Mouse (Mus musculus) left cerebral cortex, postnatal 10 days (tissue): ENCODE data around the gene Bnc1. TPM values are rescaled to one million over a fixed set of nuclear protein-coding genes. Genes with fewer than 3 reads are reported as not detected.

ENCODE experiments used
- DNase-seq, 2 experiments: peaks; one replicate each; pipeline ENCODE4 v3.0.0; 2021 to 2022; ENCODE audit warnings: low spot score in 2 of 2, mixed read lengths in 1 of 2; ENCODE audit errors: extremely low spot score in 1 of 2
- intact Hi-C: fragments of 180-260 bp; cut with DNase I; formaldehyde crosslinking; loops from one replicate; pipeline ENCODE4 v1.15.1; 2025
- total RNA-seq, 2 experiments: library from RNA; stranded (reverse); gene quantifications; 2 replicates each; pipeline ENCODE4 v1.2.3; 2021

Gene Bnc1
- not detected for total RNA-seq

DNA sequence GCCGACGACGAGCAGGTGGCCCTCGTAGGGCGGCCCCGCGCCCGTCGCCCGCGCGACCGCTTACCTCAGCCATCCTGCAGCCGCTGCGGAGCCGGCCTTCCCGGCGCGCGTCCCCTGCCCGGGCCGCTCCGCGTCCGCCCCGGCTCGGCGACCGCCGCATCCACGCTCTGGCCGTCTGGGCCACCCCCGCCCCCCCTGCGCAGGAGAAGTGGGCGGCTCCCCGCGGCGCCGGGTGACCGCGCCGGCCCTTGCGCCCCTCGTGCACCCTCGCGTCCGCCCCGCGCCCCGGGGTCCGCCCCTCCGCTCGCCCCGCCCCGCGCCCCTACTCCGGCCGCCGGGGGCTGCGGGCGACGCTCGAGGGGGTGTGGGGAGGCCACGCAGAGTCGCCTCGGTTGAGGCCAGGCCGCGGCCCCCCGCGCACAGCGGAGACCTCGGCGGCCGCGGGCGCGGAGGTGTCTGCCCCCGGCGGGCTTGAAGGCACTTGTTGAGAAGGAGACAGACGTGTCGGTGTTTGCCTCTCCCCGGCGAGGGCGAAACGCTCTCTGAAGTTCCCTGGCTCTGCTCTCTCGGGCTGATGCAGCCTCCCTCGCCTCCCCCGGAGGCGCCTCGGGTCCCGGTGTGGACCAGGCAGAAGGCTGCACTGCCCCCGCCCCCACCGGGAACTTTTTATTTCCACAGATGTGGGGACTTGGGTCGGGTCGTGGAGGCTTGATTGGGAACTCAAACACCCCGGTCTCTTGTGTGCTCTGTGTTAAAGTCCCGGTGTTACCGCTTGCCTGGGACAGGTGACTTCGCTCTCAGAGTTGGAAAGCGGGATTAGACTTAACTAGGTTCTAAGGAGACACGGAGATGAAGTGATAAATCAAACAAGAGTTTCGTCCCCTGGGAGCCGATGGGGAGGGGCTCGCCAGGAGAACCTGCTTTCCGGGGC lies at the start of gene Bnc1:
TSS of gene Bnc1 (minus strand) at position 162 of the 931 bp plus-strand sequence.
- intact Hi-C loops, result no loop called here

DNA sequence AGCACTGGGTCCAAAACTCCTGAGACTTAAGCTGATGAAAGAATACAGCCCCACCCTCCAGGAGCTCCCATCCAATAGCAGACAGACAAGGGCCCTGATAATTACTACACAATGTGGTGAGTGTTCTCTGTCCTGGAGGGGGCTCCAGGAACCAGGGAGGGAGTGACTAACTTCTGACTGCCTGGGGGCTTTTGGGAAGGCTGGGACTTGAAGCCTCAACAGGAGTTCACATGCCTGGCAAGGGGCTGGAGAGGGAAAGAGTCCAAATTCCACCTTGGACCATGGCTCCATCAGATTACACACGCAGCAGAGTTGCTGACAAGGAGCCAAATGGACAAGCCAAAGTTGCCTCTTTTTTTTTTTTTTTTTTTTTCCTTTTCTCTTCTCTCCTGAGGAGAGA lies 41.3 kb upstream of the Bnc1 start:
- DNase-seq, result no peak
- intact Hi-C loops, result no loop called here

More for the DNA sequence above, at the start of gene Bnc1:
- DNase-seq, result no peak

- intact Hi-C loops, result no loop called here
- DNase-seq, result no peak
Measured at GRCm38 (mm10) chr7:82029666-82030065, 37.6 kb upstream of the Bnc1 start.

DNA sequence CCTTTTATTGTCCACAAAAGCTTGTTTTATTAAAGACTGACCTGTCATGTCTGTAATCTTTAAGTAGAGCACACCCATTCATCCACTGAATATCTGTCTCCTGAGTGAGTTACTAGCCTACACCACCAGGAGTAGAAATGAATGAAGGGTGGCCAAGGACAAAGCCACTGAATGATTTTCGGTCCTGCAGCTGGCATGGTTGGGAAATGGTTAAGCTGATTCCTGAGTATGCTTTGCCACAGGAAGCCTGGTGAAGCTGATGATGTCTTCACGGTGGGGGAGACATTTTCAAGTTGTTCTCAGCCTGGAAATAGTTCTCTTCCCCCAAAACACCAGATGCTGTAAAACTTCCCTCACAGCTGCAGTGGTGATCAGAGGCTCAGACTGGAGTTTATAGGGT lies 33.7 kb upstream of the Bnc1 start:
- DNase-seq, result no peak

DNA sequence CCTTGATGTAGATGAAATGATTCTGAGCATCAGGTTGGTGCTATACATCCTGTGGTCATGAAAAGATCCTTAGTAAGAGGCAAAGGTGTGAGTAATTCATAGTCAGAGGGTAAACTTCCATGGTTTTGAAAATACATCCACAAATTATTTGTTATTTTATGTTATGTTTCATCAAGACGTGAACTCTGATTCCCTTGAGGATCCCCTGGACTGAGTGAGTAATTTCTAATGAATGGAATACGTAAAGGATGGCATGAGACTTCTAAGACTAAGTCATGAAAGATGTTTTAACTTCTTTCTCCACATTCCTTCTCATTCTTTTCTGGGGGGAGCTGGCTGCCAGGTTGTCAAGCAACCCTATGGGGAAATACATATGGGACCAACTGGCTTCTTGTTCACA lies 31.6 kb upstream of the Bnc1 start:
- no peak for DNase-seq
- intact Hi-C loops, result no loop called here

More for the DNA sequence above, 33.7 kb upstream of the Bnc1 start:
- intact Hi-C loops, result no loop called here

DNA sequence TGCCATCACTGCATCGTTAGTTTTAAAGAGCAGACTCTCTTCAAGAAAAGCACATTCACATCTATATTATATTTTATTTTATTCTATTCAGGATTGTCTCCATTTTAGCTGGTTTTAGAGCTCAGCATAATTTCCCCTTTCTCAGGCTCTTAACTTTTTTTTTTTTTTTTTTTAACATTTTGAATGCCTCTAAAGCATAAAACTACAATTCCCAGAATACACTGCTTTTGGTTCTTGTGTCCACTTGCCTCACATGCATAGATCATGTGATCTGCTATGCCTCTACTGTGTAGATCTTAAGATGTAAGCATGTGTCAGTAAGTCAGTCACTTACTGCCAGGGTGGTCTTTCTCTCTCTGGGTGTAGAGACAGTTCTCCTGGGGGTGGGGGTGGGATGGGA lies 30.3 kb upstream of the Bnc1 start:
- intact Hi-C loops, result no loop called here
- no peak for DNase-seq

DNA sequence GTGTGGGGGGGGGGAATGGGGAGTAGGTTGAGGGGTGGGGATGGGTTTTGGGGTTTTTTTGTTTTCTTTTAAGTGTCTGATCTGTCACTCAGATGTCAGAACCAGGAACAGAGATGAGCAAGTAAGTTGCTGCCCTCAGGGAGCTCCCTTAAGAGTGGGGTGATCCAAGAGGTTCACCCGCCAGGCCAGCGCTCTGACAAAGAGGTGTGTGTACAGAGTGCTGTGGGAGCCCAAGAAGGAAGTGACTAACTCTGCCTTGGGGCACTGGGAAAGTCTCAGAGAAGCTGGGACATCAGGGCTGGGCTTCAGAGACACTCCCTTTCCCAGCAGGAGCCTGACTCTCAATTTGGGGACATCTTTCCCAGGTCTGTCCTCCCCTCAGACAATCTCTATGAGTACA lies 25.9 kb upstream of the Bnc1 start:
- intact Hi-C loops, result no loop called here
- DNase-seq, result no peak

DNA sequence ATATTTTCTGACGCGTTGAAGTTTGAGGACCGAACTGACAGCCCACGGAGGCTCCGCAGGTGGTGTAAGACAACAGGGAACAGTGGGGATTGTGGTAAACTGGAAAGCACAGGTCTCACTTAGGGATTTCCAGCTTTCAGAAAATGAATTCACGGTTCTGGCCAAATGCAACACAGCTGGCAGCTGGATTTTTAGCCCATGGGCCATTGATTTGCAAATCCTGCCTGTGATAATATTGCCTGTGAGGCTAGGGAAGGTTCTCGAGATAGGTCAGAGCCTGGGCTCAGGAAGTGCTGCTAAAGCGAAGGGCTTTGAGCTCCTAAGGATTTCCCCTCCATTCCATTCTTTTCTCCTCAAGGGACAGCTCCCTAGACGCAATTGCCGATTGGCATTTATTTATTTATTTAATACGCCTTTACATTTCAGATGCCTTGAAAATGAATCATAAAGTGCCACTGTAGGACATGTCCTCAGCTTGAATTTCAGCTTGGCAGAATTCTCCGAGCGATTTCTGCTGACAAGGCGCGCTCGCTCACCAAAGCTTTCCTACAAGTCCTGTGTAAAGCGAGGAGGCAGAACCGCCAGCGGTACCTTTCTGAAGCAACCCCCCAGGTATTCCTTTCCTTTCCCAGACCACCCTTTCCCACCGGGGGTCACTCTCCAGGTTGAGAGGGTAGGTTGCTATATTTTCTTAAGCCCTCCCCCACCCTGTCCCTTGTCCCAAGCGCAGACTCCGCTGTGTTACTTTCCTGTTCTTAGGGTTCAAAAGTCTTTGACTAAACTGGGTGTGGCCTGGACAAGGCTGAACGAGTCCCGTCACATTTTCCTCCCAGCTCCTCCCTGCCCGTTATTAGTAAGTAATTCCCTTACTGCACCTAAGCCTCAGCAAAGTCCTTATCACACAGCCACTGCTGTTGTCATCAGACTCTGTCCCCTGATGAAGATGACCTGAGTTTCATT lies 24.9 kb upstream of the Bnc1 start:
- intact Hi-C loops, result no loop called here
- no peak for DNase-seq

GRCm38 (mm10) chr7:82012472-82012871 lies 20.4 kb upstream of the Bnc1 start:
- intact Hi-C loops, result no loop called here
- DNase-seq, result no peak

DNA sequence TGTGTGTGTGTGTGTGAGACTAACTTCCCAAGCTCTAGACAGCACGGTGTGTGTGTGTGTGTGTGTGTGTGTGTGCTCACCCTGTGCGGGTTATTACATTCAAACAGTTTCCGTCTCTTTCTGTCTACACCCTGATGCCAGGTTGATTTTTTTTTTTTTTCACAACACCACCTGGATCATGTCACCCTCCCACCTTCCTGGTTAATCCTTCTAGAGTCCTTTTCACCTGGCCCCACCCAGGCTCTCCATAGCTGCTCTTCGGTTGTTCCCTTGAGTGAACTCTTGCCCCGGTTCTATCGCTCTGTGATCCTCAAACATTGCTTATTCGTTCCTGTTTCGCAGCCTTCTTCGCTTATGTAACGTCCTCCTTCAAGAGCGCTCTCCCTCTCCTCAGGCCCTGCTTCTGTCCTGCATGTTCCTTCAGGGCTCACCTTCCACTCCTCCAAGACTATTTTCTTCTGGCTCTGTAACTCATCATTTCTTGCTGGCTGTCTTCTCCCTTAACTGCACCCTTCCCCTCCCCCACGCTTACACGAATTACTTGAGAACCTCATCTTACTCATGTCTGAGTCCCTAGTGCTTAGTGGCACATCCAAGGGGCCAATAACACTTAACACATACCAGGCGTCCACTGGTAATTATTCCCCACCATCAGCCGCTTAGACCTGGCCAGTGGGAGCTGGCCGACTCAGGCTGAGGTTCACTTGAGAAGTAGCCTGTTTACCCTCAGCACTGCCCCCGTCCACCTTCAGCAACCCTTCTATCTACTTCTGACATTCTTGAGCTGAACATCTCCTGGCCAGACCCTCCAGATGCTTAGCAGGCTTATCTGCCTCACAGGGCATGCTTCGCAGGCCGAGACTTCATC lies 19.7 kb upstream of the Bnc1 start:
- intact Hi-C loops, result no loop called here
- no peak for DNase-seq

- no peak for DNase-seq
- intact Hi-C loops, result no loop called here
Measured at GRCm38 (mm10) chr7:82007151-82007550, 15.1 kb upstream of the Bnc1 start.

DNA sequence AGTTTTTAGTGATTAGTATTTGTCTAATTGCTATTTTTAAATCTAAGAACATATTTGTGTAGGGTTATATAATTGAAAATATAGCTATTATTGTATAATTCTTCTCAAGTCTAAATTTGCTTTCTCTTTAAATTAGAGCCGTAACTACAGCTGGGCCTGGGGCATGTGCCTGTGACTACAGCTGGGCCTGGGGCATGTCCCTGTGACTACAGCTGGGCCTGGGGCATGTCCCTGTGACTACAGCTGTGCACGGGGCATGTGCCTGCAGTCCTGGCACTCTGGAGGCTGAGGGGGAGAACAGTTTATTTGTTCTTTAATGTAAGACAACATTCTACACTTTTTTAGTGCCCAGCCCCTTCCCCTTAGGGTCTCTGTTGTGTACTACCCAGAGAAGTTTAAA lies 12.1 kb upstream of the Bnc1 start:
- no peak for DNase-seq
- intact Hi-C loops, result no loop called here

DNA sequence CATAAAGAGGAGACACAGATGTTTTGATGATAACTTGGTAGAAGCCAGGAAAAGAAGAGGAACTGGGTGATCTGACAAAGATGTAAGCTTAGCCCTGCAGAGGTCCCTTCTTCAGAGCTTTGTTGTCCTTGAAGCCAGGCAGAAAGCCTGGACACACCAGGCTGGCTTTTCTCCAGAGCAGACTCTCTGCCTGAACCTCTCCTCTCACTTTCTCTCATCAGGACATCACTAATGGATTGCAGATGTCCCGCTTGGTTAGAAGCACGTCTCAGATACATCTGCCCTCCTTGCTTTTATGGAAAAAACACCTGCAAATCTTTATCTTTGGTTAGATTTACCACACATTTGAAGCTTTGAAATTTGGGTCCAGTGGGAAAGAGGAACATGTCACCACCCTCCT lies 7.7 kb upstream of the Bnc1 start:
- no peak for DNase-seq
- intact Hi-C loops, result no loop called here

DNA sequence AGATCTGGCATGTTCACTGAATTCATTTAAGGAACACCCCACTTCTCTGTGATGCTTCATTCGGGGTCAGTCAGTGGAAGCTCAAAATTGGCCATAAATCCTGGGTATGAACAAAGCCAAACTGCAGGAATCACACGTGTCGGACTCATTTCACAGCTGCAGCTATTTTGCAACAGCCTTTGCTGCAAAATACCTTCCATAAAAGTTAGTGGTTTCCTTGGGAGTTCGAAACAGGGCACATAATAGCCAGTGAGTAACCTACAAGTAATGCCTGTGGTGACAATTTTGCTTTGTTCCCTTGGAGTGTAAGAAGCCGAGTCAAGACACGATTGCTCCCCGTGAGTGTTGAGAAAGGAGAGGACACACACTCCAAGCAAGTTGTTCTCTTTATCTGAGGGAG lies 7.3 kb upstream of the Bnc1 start:
- intact Hi-C loops, result no loop called here

DNA sequence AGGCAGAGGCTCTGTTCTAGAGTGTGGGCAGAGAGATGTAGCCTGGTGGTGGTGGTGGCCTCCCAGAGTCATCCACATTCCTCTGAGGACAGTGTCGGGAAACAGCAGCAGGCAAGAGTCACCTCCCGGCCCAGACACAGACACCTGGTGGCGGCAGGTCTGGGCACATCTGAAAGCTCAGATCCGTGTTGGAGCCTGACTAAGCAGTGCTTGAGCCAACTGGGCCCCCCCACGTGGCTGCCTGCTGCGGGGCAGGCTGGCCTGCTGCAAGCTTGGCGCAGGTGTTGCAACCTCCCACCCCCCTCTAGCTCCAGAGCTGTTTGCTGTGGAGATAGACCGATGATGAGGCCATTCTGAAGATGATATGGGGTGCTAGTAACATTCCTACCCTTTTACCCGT lies 3.9 kb upstream of the Bnc1 start:
- no peak for DNase-seq
- intact Hi-C loops, result no loop called here

More for the DNA sequence above, 7.3 kb upstream of the Bnc1 start:
- DNase-seq, result no peak

DNA sequence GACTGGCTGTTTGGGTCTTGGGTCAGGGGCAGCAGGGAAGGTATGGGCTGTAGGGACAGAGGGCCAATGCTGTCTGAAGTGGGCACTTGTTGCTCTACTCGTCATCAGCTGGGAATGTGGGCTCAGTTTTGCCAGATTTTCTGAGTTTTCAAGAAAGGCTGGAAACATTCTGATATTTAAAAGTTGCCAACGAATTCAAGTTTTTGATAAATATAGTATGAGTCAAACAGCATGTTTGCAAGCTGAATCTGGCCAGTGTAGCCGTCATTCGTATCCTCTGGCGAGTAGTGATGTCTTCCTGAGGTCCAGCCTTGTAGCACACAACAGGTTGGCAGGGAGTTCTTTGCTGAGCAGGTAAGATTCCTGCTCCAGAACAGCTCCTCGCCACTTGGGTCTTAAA lies 3.0 kb upstream of the Bnc1 start:
- DNase-seq, result no peak
- intact Hi-C loops, result no loop called here

- no peak for DNase-seq
- intact Hi-C loops, result no loop called here
Measured at GRCm38 (mm10) chr7:81993140-81993539, 1.0 kb upstream of the Bnc1 start.

GRCm38 (mm10) chr7:81991611-81992061 lies 456 bp downstream of the Bnc1 start:
- intact Hi-C loops, result no loop called here

DNA sequence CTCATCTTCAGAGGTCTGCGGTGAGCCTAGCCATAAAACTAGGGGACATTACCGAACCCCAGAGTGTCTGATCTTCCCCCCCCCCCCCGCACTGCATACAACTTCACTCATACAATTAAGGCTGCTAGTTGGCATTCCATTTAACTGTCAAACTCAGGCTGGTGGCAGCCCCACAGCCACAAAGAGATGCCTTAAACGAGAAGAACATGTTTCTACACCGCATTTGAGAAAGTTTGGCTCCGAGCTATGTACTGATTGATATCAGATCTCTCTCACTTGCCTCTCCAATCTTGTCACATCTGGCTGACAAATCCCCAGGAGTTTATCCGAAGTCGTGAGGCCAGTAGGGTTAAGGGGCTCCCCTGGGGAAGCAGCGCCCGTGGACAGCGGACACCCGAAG lies 976 bp downstream of the Bnc1 start:
- intact Hi-C loops, result no loop called here
- no peak for DNase-seq

More at GRCm38 (mm10) chr7:81991611-81992061, 456 bp downstream of the Bnc1 start:
- no peak for DNase-seq
